Mouse (Mus musculus): Measurements from ENCODE around the gene AL732309.1. TPM values are rescaled to one million over a fixed set of nuclear protein-coding genes. Genes with fewer than 3 reads are reported as not detected.

Gene AL732309.1
- polyA plus RNA-seq, 1 experiment from 2014 or later, result 1.4 TPM

GRCm38 (mm10) chr2:25200631-25201030 lies 46.0 kb downstream of the AL732309.1 start:
- 83% methylated on average over 2 of the region's 2 CpGs for WGBS (ENCODE audit: insufficient replicate concordance)
- peaks cover 54% of the 10 kb centered on the region for H3K36me3 ChIP-seq (replicated peaks; ENCODE audit: insufficient read depth, low read length)

GRCm38 (mm10) chr2:25197946-25198345 lies 48.7 kb downstream of the AL732309.1 start:
- Histone ChIP-seq H3K36me3 (replicated peaks; ENCODE audit: insufficient read depth, low read length) (peaks cover 34% of the 10 kb centered on the region), H3K27me3 (ENCODE audit: insufficient read depth, low read length) (no peaks in the 10 kb centered on the region), H3K9me3 (ENCODE audit: low read length) (no peaks in the 10 kb centered on the region), H3K9ac (replicated peaks) (no peak overlapping the region), H3K4me1 (ENCODE audit: insufficient read depth) (peaks cover 36% of the 10 kb centered on the region), H3K4me2 (ENCODE audit: low read depth, low read length) (no peak overlapping the region), H3K4me3 (ENCODE audit: low read depth, low read length) (no peak overlapping the region), H3K27ac (ENCODE audit: low read depth) (no peak overlapping the region; the same call in 1 of the 2 replicates)
- TF ChIP-seq CTCF (IDR thresholded peaks at IDR 0.05; ENCODE audit: low read depth) (no peak), EP300 (IDR thresholded peaks at IDR 0.05; ENCODE audit: low read depth) (no peak)
- DNase-seq (no peak), ATAC-seq (no peak)

More at GRCm38 (mm10) chr2:25200631-25201030, 46.0 kb downstream of the AL732309.1 start:
- Histone ChIP-seq H3K9me3 (ENCODE audit: low read length) (no peaks in the 10 kb centered on the region), H3K4me2 (ENCODE audit: low read depth, low read length) (no peak overlapping the region), H3K4me3 (ENCODE audit: low read depth, low read length) (no peak overlapping the region), H3K27me3 (ENCODE audit: insufficient read depth, low read length) (no peaks in the 10 kb centered on the region), H3K4me1 (ENCODE audit: insufficient read depth) (peaks cover 14% of the 10 kb centered on the region), H3K27ac (ENCODE audit: low read depth) (no peak overlapping the region), H3K9ac (replicated peaks) (no peak overlapping the region)
- ATAC-seq, result no peak
- TF ChIP-seq CTCF (IDR thresholded peaks at IDR 0.05; ENCODE audit: low read depth) (no peak), EP300 (IDR thresholded peaks at IDR 0.05; ENCODE audit: low read depth) (no peak)
- DNase-seq, result no peak

GRCm38 (mm10) chr2:25197191-25197590 lies 49.5 kb downstream of the AL732309.1 start:
- Histone ChIP-seq H3K27ac (ENCODE audit: low read depth) (peak overlapping the region; percentile 93), H3K4me1 (ENCODE audit: insufficient read depth) (peaks cover 36% of the 10 kb centered on the region), H3K36me3 (replicated peaks; ENCODE audit: insufficient read depth, low read length) (peaks cover 28% of the 10 kb centered on the region), H3K4me3 (ENCODE audit: low read depth, low read length) (0 out of 2 replicates have a peak overlapping the region, but pooled peaks have one; percentile 50), H3K27me3 (ENCODE audit: insufficient read depth, low read length) (no peaks in the 10 kb centered on the region), H3K9me3 (ENCODE audit: low read length) (no peaks in the 10 kb centered on the region), H3K4me2 (ENCODE audit: low read depth, low read length) (peak overlapping the region; percentile 83), H3K9ac (replicated peaks) (peak overlapping the region; percentile 52)
- ATAC-seq (no peak), DNase-seq (no peak)
- WGBS (ENCODE audit: insufficient replicate concordance), result 21% methylated on average over 2 of the region's 2 CpGs
- TF ChIP-seq EP300 (IDR thresholded peaks at IDR 0.05; ENCODE audit: low read depth), result no peak
- TF ChIP-seq CTCF (IDR thresholded peaks at IDR 0.05; ENCODE audit: low read depth), result no peak

- H3K4me1 ChIP-seq (ENCODE audit: insufficient read depth), result peaks cover 36% of the 10 kb centered on the region
- peaks cover 27% of the 10 kb centered on the region for H3K36me3 ChIP-seq (replicated peaks; ENCODE audit: insufficient read depth, low read length)
- H3K4me3 ChIP-seq (ENCODE audit: low read depth, low read length), result peak within 1 kb of the TSS; percentile 50
- peak within 1 kb of the TSS; percentile 83 for H3K4me2 ChIP-seq (ENCODE audit: low read depth, low read length)
- no peaks in the 10 kb centered on the region for H3K27me3 ChIP-seq (ENCODE audit: insufficient read depth, low read length)
- ATAC-seq (peak; percentile 66), DNase-seq (peak; percentile 77)
- TF ChIP-seq CTCF (IDR thresholded peaks at IDR 0.05; ENCODE audit: low read depth), result peak; percentile 21; the same call in 1 of the 2 replicates
- TF ChIP-seq EP300 (IDR thresholded peaks at IDR 0.05; ENCODE audit: low read depth), result no peak
- H3K9me3 ChIP-seq (ENCODE audit: low read length), result no peaks in the 10 kb centered on the region
- H3K27ac ChIP-seq (ENCODE audit: low read depth), result peak within 1 kb of the TSS; percentile 93
- H3K9ac ChIP-seq (replicated peaks), result peak within 1 kb of the TSS; percentile 52
- whole genome bisulfite sequencing (ENCODE audit: insufficient replicate concordance), result 7% methylated on average over 8 of the region's 8 CpGs
These were observed 50.3 kb downstream of the AL732309.1 start, which contains the start of gene Tor4a for GRCm38 (mm10) chr2:25196172-25196954. Gene Tor4a (minus strand): TSS chr2:25196886.

GRCm38 (mm10) chr2:25195211-25196156 lies 51.2 kb downstream of the AL732309.1 start:
- H3K27me3 ChIP-seq (ENCODE audit: insufficient read depth, low read length), result no peaks in the 10 kb centered on the region
- H3K4me1 ChIP-seq (ENCODE audit: insufficient read depth), result peaks cover 36% of the 10 kb centered on the region
- H3K27ac ChIP-seq (ENCODE audit: low read depth), result peak overlapping the region; percentile 93
- H3K9ac ChIP-seq (replicated peaks), result peak overlapping the region; percentile 52
- 8% methylated on average over 55 of the region's 55 CpGs for WGBS (ENCODE audit: insufficient replicate concordance)
- no peak for TF ChIP-seq EP300 (IDR thresholded peaks at IDR 0.05; ENCODE audit: low read depth)
- TF ChIP-seq CTCF (IDR thresholded peaks at IDR 0.05; ENCODE audit: low read depth), result no peak
- H3K36me3 ChIP-seq (replicated peaks; ENCODE audit: insufficient read depth, low read length), result peaks cover 18% of the 10 kb centered on the region
- peak overlapping the region; percentile 50 for H3K4me3 ChIP-seq (ENCODE audit: low read depth, low read length)
- H3K4me2 ChIP-seq (ENCODE audit: low read depth, low read length), result peak overlapping the region; percentile 83
- DNase-seq, result peak; percentile 74
- ATAC-seq, result peak; percentile 42
- no peaks in the 10 kb centered on the region for H3K9me3 ChIP-seq (ENCODE audit: low read length)

Other genes starting within 250 kb of the AL732309.1 start
- 29.0 and 32.1 TPM in 2 replicates for gene Nsmf, start 192.5 kb downstream of the AL732309.1 start, polyA plus RNA-seq (2015; fragmentation: Nextera tagmentation; extraction: Ambion mirVana)
- gene Entpd8, start 166.6 kb downstream of the AL732309.1 start, polyA plus RNA-seq (2015; fragmentation: Nextera tagmentation; extraction: Ambion mirVana), result 23.8 and 25.9 TPM in 2 replicates
- 0.52 and 0.59 TPM in 2 replicates for gene Noxa1, start 151.7 kb downstream of the AL732309.1 start, polyA plus RNA-seq (2015; fragmentation: Nextera tagmentation; extraction: Ambion mirVana)
- 1.3 and 1.7 TPM in 2 replicates for gene Nrarp, start 66.1 kb downstream of the AL732309.1 start, polyA plus RNA-seq (2015; fragmentation: Nextera tagmentation; extraction: Ambion mirVana)
- 5.4 and 6.0 TPM in 2 replicates for gene Tor4a, start 50.0 kb downstream of the AL732309.1 start, polyA plus RNA-seq (2015; fragmentation: Nextera tagmentation; extraction: Ambion mirVana)
- gene Nelfb, start 35.4 kb downstream of the AL732309.1 start, polyA plus RNA-seq (2015; fragmentation: Nextera tagmentation; extraction: Ambion mirVana), result 19.3 and 22.3 TPM in 2 replicates
- gene Stpg3, start 32.2 kb downstream of the AL732309.1 start, polyA plus RNA-seq (2015; fragmentation: Nextera tagmentation; extraction: Ambion mirVana), result not detected in 2 replicates
- gene Fam166a, start 28.1 kb downstream of the AL732309.1 start, polyA plus RNA-seq (2015; fragmentation: Nextera tagmentation; extraction: Ambion mirVana), result not detected in 2 replicates
- 263 and 294 TPM in 2 replicates for gene Tubb4b, start 22.2 kb downstream of the AL732309.1 start, polyA plus RNA-seq (2015; fragmentation: Nextera tagmentation; extraction: Ambion mirVana)
- gene Slc34a3, start 12.5 kb downstream of the AL732309.1 start, polyA plus RNA-seq (2015; fragmentation: Nextera tagmentation; extraction: Ambion mirVana), result not detected in 2 replicates
- gene Rnf224, start 10.1 kb downstream of the AL732309.1 start, polyA plus RNA-seq (2015; fragmentation: Nextera tagmentation; extraction: Ambion mirVana), result not detected in 2 replicates
- 0.11 TPM in 1 of 2 replicates, not detected in the other for gene Rnf208, start 4.6 kb downstream of the AL732309.1 start, polyA plus RNA-seq (2015; fragmentation: Nextera tagmentation; extraction: Ambion mirVana)
- gene Cysrt1, start 4.4 kb downstream of the AL732309.1 start, polyA plus RNA-seq (2015; fragmentation: Nextera tagmentation; extraction: Ambion mirVana), result not detected in 2 replicates
- gene Tmem203, start 8.6 kb upstream of the AL732309.1 start, polyA plus RNA-seq (2015; fragmentation: Nextera tagmentation; extraction: Ambion mirVana), result 34.0 and 37.1 TPM in 2 replicates
- gene Tprn, start 15.8 kb upstream of the AL732309.1 start, polyA plus RNA-seq (2015; fragmentation: Nextera tagmentation; extraction: Ambion mirVana), result 5.3 TPM in 2 replicates
- gene Ssna1, start 25.6 kb upstream of the AL732309.1 start, polyA plus RNA-seq (2015; fragmentation: Nextera tagmentation; extraction: Ambion mirVana), result 77.2 and 81.7 TPM in 2 replicates
- gene Anapc2, start 25.6 kb upstream of the AL732309.1 start, polyA plus RNA-seq (2015; fragmentation: Nextera tagmentation; extraction: Ambion mirVana), result 19.8 and 22.8 TPM in 2 replicates
- gene Tmem210, start 41.3 kb upstream of the AL732309.1 start, polyA plus RNA-seq (2015; fragmentation: Nextera tagmentation; extraction: Ambion mirVana), result not detected in 2 replicates
- gene Lrrc26, start 43.1 kb upstream of the AL732309.1 start, polyA plus RNA-seq (2015; fragmentation: Nextera tagmentation; extraction: Ambion mirVana), result not detected in 2 replicates
- gene Grin1, start 72.3 kb upstream of the AL732309.1 start, polyA plus RNA-seq (2015; fragmentation: Nextera tagmentation; extraction: Ambion mirVana), result not detected in 2 replicates
- gene Man1b1, start 85.5 kb upstream of the AL732309.1 start, polyA plus RNA-seq (2015; fragmentation: Nextera tagmentation; extraction: Ambion mirVana), result 15.7 and 16.5 TPM in 2 replicates
- gene Dpp7, start 109.5 kb upstream of the AL732309.1 start, polyA plus RNA-seq (2015; fragmentation: Nextera tagmentation; extraction: Ambion mirVana), result 12.8 and 15.4 TPM in 2 replicates
- 18.7 and 19.4 TPM in 2 replicates for gene Uap1l1, start 118.8 kb upstream of the AL732309.1 start, polyA plus RNA-seq (2015; fragmentation: Nextera tagmentation; extraction: Ambion mirVana)
- gene Sapcd2, start 125.5 kb upstream of the AL732309.1 start, polyA plus RNA-seq (2015; fragmentation: Nextera tagmentation; extraction: Ambion mirVana), result 5.5 and 7.4 TPM in 2 replicates
- gene Entpd2, start 149.0 kb upstream of the AL732309.1 start, polyA plus RNA-seq (2015; fragmentation: Nextera tagmentation; extraction: Ambion mirVana), result 2.9 and 3.6 TPM in 2 replicates
- gene Npdc1, start 152.5 kb upstream of the AL732309.1 start, polyA plus RNA-seq (2015; fragmentation: Nextera tagmentation; extraction: Ambion mirVana), result 5.2 and 5.4 TPM in 2 replicates
- gene Fut7, start 176.4 kb upstream of the AL732309.1 start, polyA plus RNA-seq (2015; fragmentation: Nextera tagmentation; extraction: Ambion mirVana), result 0.78 and 0.97 TPM in 2 replicates
- 0.71 and 0.87 TPM in 2 replicates for gene Abca2, start 181.8 kb upstream of the AL732309.1 start, polyA plus RNA-seq (2015; fragmentation: Nextera tagmentation; extraction: Ambion mirVana)
- gene Clic3, start 210.0 kb upstream of the AL732309.1 start, polyA plus RNA-seq (2015; fragmentation: Nextera tagmentation; extraction: Ambion mirVana), result 0.77 and 1.4 TPM in 2 replicates
- gene Paxx, start 214.2 kb upstream of the AL732309.1 start, polyA plus RNA-seq (2015; fragmentation: Nextera tagmentation; extraction: Ambion mirVana), result 14.7 and 17.1 TPM in 2 replicates
- 0.83 and 1.0 TPM in 2 replicates for gene Ptgds, start 223.2 kb upstream of the AL732309.1 start, polyA plus RNA-seq (2015; fragmentation: Nextera tagmentation; extraction: Ambion mirVana)
- gene Lcn12, start 247.0 kb upstream of the AL732309.1 start, polyA plus RNA-seq (2015; fragmentation: Nextera tagmentation; extraction: Ambion mirVana), result not detected in 2 replicates